Mouse (Mus musculus) adrenal gland, adult 18-20 months (tissue): ENCODE measurements at regions not wholly inside any gene's neighbourhood (a gene's known extent, or its start where the extent isn't known, plus 50 kb on each side); places are given as distances from the start of the nearest gene placed in this dataset.

Experiments
- DNase-seq, 2 experiments: peaks; one replicate each; pipeline ENCODE4 v3.0.0; 2021 to 2022; ENCODE audit warnings: low spot score in 2 of 2

GRCm38 (mm10) chr6:67116306-67116705 lies 79.0 kb upstream of the Gadd45a start:
- DNase-seq, result no peak

DNA sequence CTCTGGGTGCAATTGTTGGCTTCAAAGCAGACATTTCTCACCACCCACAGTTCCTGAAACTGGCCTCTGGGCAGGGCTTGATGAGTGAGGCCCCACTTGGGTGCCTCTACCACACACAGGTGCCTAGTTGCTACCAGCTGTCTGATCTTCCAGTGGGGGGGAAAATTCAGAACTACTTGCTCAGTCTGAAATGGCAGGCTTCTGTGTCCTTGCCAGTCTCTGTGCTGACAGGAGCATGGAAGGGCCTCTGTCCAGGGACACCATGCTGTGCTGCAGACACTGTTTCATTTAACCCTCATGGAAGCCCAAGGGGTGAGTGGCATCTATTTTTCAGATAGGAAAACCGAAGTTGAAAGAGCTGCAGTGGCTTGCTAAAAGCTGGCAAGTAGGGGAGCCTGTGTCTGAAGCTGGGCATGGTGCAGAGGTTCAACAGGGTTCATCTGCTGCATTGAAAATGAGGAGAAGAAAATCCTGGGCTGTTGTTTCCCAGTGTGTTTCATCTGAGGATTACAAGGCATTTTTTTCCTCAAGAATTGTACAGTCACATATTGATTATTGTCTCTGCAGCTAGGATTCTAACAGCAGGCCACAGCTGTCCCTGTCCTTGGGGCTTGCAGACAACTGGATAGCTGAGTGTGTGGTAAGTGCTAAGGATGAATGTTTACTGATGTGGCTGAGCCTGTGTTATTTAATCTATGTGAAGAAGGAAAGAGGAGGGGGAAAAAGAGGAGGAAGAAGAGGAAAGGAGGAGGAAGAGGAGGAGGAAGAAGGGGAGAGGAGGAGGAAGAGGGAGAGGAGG lies 78.4 kb upstream of the Gadd45a start:
- DNase-seq, result no peak

DNA sequence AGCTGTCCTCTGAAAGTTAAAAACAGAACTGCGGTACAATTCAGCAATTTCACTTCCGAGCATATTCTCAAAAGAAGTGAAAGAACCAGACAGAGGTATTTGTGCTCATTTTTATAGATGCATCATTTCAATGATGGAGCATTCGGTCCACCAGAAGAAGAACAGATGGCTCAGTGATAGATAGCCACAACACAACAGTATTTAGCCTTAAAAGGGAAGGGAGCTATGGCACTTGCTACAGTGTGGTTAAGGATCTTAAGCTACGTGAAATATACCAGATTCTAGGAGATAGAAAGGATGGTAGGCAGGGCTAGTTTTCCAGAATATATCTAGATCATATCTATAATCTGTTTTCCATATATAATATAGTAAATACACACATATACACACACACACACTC lies 77.5 kb upstream of the Gadd45a start:
- DNase-seq, result no peak

DNA sequence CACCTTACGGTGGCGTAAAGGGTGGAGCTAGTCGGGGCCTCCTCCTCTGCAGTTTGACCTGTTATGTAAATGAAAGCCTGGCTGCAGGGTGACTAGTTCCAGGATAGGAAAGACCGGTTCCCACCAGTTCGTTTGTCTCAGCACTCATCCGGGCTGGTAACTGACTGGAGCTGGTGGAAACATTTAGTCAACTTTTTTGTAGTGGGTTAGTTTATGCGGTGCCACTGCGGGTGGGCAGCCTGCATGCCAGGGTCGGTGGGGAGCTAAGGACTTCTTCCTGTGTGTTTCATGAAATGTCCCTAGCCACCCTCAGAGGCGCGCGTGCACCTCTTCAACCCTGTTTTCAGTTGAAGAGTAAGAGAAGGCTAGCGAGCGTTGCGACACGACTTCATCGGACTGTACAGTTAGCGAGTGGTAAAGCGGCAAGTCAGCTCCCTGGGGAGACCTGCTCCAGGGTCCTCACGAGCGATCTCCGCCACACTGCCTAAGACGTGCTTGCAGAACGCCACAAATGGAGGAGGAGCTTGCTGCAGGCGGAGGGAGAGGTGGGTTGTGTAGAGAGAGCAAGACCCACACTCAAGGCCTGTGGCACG lies 76.5 kb upstream of the Gadd45a start:
- DNase-seq, result no peak

DNA sequence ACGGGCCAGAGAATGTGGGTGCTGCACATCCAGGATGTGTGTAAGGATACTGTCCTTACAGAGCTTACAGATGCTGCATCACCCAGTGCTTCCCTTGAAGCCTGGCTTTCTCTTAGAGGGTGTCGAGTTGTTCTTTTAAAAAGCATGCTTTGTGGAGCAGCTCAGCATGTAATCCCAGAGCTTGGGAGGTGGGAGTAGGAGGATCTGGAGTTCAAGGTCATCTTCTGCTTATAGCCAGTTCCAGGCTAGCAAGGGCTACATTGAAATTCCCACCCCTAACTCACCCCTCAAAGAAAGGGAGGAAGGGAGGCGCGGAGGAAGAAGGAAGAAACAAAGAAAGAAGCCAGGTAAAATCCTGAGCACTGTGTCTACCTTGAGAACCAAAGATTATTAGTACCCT lies 76.0 kb upstream of the Gadd45a start:
- DNase-seq, result no peak

GRCm38 (mm10) chr6:67112311-67112710 lies 75.1 kb upstream of the Gadd45a start:
- DNase-seq, result no peak

DNA sequence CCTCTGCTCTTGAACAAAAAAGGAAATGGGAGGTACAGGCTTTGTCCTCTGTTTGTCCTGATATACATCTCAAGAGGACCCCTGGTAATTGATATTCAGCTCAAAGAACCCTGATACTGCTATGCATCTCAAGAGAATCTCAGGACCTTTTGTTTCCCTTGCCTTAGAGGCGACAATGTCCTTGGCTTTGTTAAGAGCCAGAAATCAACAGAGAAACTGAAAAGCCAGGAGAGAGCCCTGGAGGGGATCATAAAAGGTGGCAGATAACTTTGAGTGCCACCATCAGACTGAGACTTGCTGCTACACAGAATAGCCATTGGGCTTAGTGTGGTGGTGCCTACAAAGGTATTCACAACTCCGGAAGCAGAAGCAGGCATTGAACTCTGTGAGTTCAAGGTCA lies 74.3 kb upstream of the Gadd45a start:
- DNase-seq, result no peak

GRCm38 (mm10) chr6:67110391-67110790 lies 73.1 kb upstream of the Gadd45a start:
- DNase-seq, result no peak

DNA sequence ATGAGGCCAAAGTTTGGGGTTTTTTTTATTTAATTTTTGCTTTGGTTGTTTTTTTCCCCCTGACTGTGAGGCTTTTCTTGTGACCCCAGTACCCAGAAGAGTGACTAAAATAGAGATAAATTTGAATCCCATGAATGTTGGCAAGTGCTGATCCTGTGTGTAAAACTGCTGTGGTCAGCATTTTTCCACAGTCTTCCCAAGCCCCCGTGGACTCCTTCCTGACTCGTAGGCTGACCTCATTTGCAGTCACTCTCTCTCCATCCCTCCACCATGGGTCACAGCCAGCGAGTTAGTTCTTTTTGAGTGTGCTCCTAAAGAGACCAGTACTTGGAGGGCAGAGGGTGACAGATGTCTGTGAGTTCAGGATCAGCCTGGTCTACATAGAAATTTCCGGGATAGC lies 72.5 kb upstream of the Gadd45a start:
- DNase-seq, result no peak

GRCm38 (mm10) chr6:67107517-67107916 lies 70.3 kb upstream of the Gadd45a start:
- no peak for DNase-seq

DNA sequence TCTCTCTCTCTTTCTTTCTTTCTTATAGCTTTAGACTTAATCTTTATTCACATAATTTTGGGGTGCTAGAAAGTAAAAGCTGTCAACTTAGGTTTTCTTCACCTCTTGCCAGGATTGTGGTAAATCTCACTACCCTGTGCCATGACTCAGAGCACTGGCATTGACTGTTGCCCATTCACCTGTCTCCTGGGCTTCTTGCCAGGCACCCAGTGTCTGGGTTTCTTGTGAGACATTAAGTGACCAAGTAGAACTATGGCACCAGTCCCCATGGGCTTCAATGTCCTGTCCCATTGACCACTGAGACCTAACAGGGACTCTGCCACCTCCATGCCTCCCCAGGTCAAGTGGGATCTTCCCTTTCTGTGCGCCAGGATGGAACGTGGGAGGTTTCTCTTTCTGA lies 69.2 kb upstream of the Gadd45a start:
- DNase-seq, result no peak

GRCm38 (mm10) chr6:67105386-67105785 lies 68.1 kb upstream of the Gadd45a start:
- DNase-seq, result no peak

DNA sequence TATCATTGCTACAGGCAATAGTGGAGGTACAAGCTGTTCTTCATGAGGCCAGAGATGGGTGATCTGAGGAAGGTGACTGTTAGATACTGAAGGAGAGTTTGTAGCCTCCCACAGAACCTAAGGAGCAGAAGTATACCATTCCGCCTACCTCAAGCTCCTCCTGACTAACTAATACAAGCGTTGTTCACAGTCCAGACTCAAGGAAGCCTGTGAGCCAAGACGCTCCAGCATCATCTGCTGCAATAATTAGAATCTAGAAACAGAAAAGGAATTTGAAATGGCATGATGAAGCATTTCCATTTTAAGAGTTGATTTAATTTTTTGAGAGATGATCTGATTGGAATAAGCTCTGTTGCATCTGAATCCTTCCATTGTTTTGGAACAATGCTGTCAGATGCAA lies 66.9 kb upstream of the Gadd45a start:
- no peak for DNase-seq

DNA sequence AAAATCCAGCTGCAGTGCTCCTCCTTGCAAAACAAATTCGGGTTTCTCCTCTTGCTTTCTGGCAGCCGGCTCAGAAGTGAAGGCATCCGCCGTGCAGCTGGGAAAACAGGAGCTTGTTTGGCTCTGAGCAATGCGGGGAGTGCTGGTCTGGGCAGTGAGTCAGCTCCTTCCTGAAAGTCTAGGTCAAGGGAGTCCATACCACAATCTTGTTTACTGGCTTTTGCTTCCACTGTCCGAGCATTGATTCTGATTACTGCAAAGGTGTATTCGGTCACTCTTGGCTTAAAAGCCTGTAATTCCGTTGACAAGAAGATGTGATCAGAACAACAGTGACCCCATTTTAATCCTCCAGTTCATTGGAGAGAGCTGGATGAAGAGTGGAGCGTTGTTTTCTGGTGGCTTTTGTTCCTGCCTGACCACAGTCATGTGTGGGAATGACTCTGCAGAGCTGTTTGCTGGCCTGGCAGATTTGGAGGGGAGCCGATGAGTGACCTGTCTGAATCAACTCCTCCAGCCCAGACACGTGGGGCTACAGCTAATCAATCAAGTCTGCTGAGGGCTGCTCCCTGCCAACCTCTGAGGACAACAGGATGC lies 65.4 kb upstream of the Gadd45a start:
- DNase-seq, result peak; percentile 50 to 59

DNA sequence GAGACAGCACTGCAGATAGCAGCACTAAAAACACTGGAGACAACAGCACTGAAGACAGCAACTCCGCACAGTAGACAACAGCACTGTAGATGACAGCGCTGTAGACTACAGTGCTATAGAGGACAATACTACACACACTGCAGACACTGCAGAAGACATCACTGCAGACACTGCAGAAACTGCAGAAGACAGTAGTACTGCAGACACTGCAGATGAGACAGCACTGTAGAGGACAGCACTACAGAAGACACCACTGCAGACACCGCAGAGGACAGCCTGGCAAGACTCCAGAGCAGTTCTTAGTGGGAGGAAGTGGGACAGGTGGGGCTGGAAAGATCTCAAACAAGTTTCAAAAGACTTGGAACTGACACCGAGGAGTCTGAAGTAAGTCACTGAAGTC lies 64.8 kb upstream of the Gadd45a start:
- DNase-seq, result peak in 1 of 2 experiments; percentile 41

- no peak for DNase-seq
Observed at GRCm38 (mm10) chr6:67094426-67094825, 57.2 kb upstream of the Gadd45a start.

GRCm38 (mm10) chr6:67093128-67093527 lies 55.9 kb upstream of the Gadd45a start:
- DNase-seq, result no peak

- DNase-seq, result no peak
Observed at GRCm38 (mm10) chr6:67090150-67090549, 52.9 kb upstream of the Gadd45a start.

- no peak for DNase-seq
Observed at GRCm38 (mm10) chr6:67089530-67090140, 52.4 kb upstream of the Gadd45a start.

DNA sequence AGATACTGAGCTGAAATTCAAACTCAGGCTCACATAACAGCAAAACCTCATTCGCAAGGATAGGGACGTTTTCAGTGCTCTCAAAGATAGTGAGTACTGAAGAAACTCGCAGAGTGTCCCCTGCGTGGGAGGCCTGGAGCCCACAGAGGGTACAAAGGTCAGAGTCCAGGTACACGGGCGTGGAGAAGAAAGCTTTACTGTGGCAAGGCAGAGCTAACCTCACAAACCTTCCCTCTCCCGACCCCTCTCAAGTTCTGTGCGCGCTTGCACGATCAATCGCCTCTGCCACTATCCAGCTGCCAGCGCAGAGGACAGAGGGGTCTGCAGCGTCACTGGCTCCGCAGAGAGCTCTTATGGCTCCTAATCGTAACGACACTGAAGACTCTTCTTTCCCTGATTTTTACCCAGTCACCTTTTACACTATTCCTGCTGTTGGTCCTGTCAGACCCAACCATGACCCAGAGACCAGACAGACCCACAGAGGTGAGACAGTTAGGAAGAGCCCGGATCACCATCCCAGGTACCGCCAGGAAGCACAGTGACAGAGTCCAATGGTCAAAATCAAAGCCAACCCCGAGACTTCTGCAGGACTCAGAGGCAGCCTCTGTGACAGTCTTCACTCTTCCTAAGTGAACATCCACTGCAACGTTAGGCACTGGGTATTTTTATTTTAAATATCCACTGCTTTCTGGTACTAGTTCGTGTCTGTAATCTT lies 51.6 kb upstream of the Gadd45a start:
- no peak for DNase-seq

GRCm38 (mm10) chr6:67087837-67088440 lies 50.7 kb upstream of the Gadd45a start:
- no peak for DNase-seq
